29 mouse cellular contexts compared by ENCODE assay signal in genomic region chr8:117307221-117307620, GRCm38 (mm10). TPM values are rescaled to one million over a fixed set of nuclear protein-coding genes. Genes with fewer than 3 reads are reported as not detected.
DNase-seq lines count a peak whose midpoint lies in the region; ATAC-seq and TF ChIP-seq lines count a peak whose summit lies in the region.
"Had no signal": no experiment of that assay in that cellular context is flagged by ENCODE, and none has a peak within 500 bp of the region (broad histone marks: within the 10 kb centered on the region; RNA-seq: fewer than 3 reads in every experiment).

No protein-coding gene starts in this region.

- H3K9ac ChIP-seq in embryonic facial prominence, embryonic 13.5 days, result no peak overlapping the region
- no peak overlapping the region for H3K9ac ChIP-seq in kidney, embryonic 16.5 days (replicated peaks; ENCODE audit: low read length)
- H3K9ac ChIP-seq in CH12.LX (ENCODE audit: insufficient read depth, low read depth), result no peak overlapping the region
- H3K9ac ChIP-seq: embryonic facial prominence, embryonic 15.5 days; forebrain, embryonic 12.5 days; forebrain, embryonic 15.5 days; heart, embryonic 12.5 days; heart, embryonic 15.5 days had no signal

- ATAC-seq in embryonic facial prominence, embryonic 13.5 days (ENCODE audit: insufficient number of reproducible peaks, insufficient read depth, low FRiP score, low TSS enrichment, low read depth), result no peak
- no peak for ATAC-seq in kidney, embryonic 16.5 days (ENCODE audit: low FRiP score, low TSS enrichment)
- ATAC-seq: activated CD4-positive, CD25-positive, alpha-beta regulatory T cell, adult 4 months; CD4-positive, CD25-positive, alpha-beta regulatory T cell, adult 4 months; forebrain, embryonic 15.5 days; hindbrain, embryonic 16.5 days had no signal

- 0 out of 2 replicates have a peak overlapping the region, but pooled peaks have one; percentile 8 for H3K27ac ChIP-seq in embryonic facial prominence, embryonic 13.5 days
- no peak overlapping the region for H3K27ac ChIP-seq in embryonic facial prominence, embryonic 10.5 days (replicated peaks)
- peak overlapping the region; percentile 69; the same call in 1 of the 2 replicates for H3K27ac ChIP-seq in kidney, embryonic 16.5 days (ENCODE audit: low read length)
- H3K27ac ChIP-seq in spleen, adult 2 months (ENCODE audit: insufficient read depth, low read length), result peak overlapping the region; percentile 47
- H3K27ac ChIP-seq in CH12.LX (ENCODE audit: insufficient read depth, low read depth), result 0 out of 2 replicates have a peak overlapping the region, but pooled peaks have one; percentile 64
- H3K27ac ChIP-seq: embryonic facial prominence, embryonic 15.5 days; forebrain, embryonic 12.5 days; forebrain, embryonic 15.5 days; heart, embryonic 15.5 days; hindbrain, embryonic 10.5 days; hindbrain, embryonic 13.5 days had no signal

- TF ChIP-seq CTCF in spleen, adult 2 months (IDR thresholded peaks at IDR 0.05; ENCODE audit: extremely low read depth, insufficient read depth, insufficient read length, insufficient replicate concordance), result no peak
- TF ChIP-seq CTCF in CH12.LX (conservative IDR thresholded peaks at IDR 0.05 in 1 of 2, IDR thresholded peaks at IDR 0.05 in 1 of 2; ENCODE audit: low read depth in 2 of 2, low read length in 2 of 2), result no peak

- peaks cover 16% of the 10 kb centered on the region for H3K79me2 ChIP-seq in CH12.LX (replicated peaks; ENCODE audit: control insufficient read depth, extremely low read depth, insufficient read depth, poor library complexity, severe bottlenecking)

- 63% methylated on average over 8 of the region's 8 CpGs for WGBS in embryonic facial prominence, embryonic 13.5 days
- WGBS in embryonic facial prominence, embryonic 10.5 days, result 77% methylated on average over 8 of the region's 8 CpGs
- 73% methylated on average over 8 of the region's 8 CpGs for WGBS in kidney, embryonic 16.5 days
- 52% methylated on average over 8 of the region's 8 CpGs for WGBS in spleen, adult 2 months

- no peak for DNase-seq in embryonic facial prominence, embryonic 10.5 days (ENCODE audit: low spot score)
- no peak for DNase-seq in kidney, postnatal 4 days
- no peak for DNase-seq in spleen, adult 2 months (ENCODE audit: low read depth in 1 of 2, low spot score in 2 of 2)
- no peak for DNase-seq in spleen, postnatal 36 days (ENCODE audit: low spot score in 2 of 2)
- DNase-seq in CH12.LX (ENCODE audit: extremely low read depth), result no peak
- no peak for DNase-seq in urinary bladder, adult 18-20 months (ENCODE audit: low spot score in 2 of 2)
- DNase-seq: adrenal gland, adult 8-10 months; adrenal gland, postnatal 25 days; cerebellum, adult 11-12 months; cerebellum, adult 8-10 months; cerebellum, postnatal 10 days; cerebellum, postnatal 36 days; embryo, embryonic 11 days; gastrocnemius, postnatal 25 days; heart, adult 18-20 months; heart, postnatal 10 days; heart, postnatal 36 days had no signal

- no peak overlapping the region for H3K4me3 ChIP-seq in embryonic facial prominence, embryonic 13.5 days
- no peak overlapping the region for H3K4me3 ChIP-seq in embryonic facial prominence, embryonic 10.5 days
- H3K4me3 ChIP-seq in kidney, embryonic 16.5 days (ENCODE audit: low read length), result no peak overlapping the region
- H3K4me3 ChIP-seq in spleen, adult 2 months (ENCODE audit: extremely low read depth, insufficient read depth, insufficient read length), result no peak overlapping the region
- no peak overlapping the region for H3K4me3 ChIP-seq in CH12.LX (replicated peaks in 1 of 3; ENCODE audit: low read depth in 2 of 3, low read length in 2 of 3, poor library complexity in 1 of 3)
- H3K4me3 ChIP-seq: embryonic facial prominence, embryonic 15.5 days; forebrain, embryonic 12.5 days; forebrain, embryonic 15.5 days; heart, embryonic 12.5 days; heart, embryonic 15.5 days; hindbrain, embryonic 10.5 days; hindbrain, embryonic 13.5 days had no signal

- in situ Hi-C loops in CH12.LX (cut with MboI; ENCODE audit: low pct_ligation_motif_present, low pct_unique_long_range_greater_than_20kb, low sequenced_read_pairs), result no loop called here

- TF ChIP-seq RAD21 in CH12.LX (IDR thresholded peaks at IDR 0.05; ENCODE audit: low read depth, low read length), result no peak

- peaks cover 9% of the 10 kb centered on the region; the same call in 1 of the 2 replicates for H3K36me3 ChIP-seq in embryonic facial prominence, embryonic 13.5 days
- H3K36me3 ChIP-seq in embryonic facial prominence, embryonic 10.5 days (replicated peaks), result peaks cover 17% of the 10 kb centered on the region
- peaks cover 6% of the 10 kb centered on the region; the same call in 1 of the 2 replicates for H3K36me3 ChIP-seq in kidney, embryonic 16.5 days (ENCODE audit: insufficient read depth, low read length)
- no peaks in the 10 kb centered on the region for H3K36me3 ChIP-seq in spleen, adult 2 months (ENCODE audit: control insufficient read depth, insufficient read depth, low read length)
- H3K36me3 ChIP-seq in CH12.LX (replicated peaks in 1 of 2; ENCODE audit: control insufficient read depth in 1 of 2, insufficient read depth in 1 of 2, low read length in 1 of 2), result peaks cover 5 to 21% of the 10 kb centered on the region in 2 experiments
- H3K36me3 ChIP-seq: embryonic facial prominence, embryonic 15.5 days; forebrain, embryonic 12.5 days; forebrain, embryonic 15.5 days; heart, embryonic 12.5 days; heart, embryonic 15.5 days; hindbrain, embryonic 13.5 days had no signal

- TF ChIP-seq POLR2A in spleen, adult 2 months (IDR thresholded peaks at IDR 0.05; ENCODE audit: low read depth, low read length), result no peak
- no peak for TF ChIP-seq POLR2A in CH12.LX (IDR thresholded peaks at IDR 0.05; ENCODE audit: low read depth, low read length)

- H3K4me2 ChIP-seq in embryonic facial prominence, embryonic 13.5 days, result no peak overlapping the region
- H3K4me2 ChIP-seq in kidney, embryonic 16.5 days (replicated peaks; ENCODE audit: low read depth, low read length), result no peak overlapping the region
- peak overlapping the region; percentile 35; the same call in 1 of the 2 replicates for H3K4me2 ChIP-seq in CH12.LX (ENCODE audit: insufficient read depth, low read depth, poor library complexity, severe bottlenecking)
- H3K4me2 ChIP-seq: embryonic facial prominence, embryonic 15.5 days; forebrain, embryonic 12.5 days; forebrain, embryonic 15.5 days; heart, embryonic 12.5 days; heart, embryonic 15.5 days; hindbrain, embryonic 13.5 days had no signal

- TF ChIP-seq EP300 in CH12.LX (IDR thresholded peaks at IDR 0.05; ENCODE audit: low read length), result no peak

- H3K27me3 ChIP-seq in embryonic facial prominence, embryonic 13.5 days, result no peaks in the 10 kb centered on the region
- no peaks in the 10 kb centered on the region for H3K27me3 ChIP-seq in embryonic facial prominence, embryonic 10.5 days (replicated peaks; ENCODE audit: low read depth, poor library complexity, severe bottlenecking)
- H3K27me3 ChIP-seq in kidney, embryonic 16.5 days (ENCODE audit: insufficient read depth, low read length), result no peaks in the 10 kb centered on the region
- H3K27me3 ChIP-seq in spleen, adult 2 months (ENCODE audit: control insufficient read depth, insufficient read depth, low read length), result no peaks in the 10 kb centered on the region
- no peaks in the 10 kb centered on the region for H3K27me3 ChIP-seq in CH12.LX (replicated peaks)
- H3K27me3 ChIP-seq: embryonic facial prominence, embryonic 15.5 days; forebrain, embryonic 12.5 days; forebrain, embryonic 15.5 days; heart, embryonic 12.5 days; heart, embryonic 15.5 days; hindbrain, embryonic 13.5 days had no signal

- no peaks in the 10 kb centered on the region for H3K9me3 ChIP-seq in embryonic facial prominence, embryonic 13.5 days
- H3K9me3 ChIP-seq in embryonic facial prominence, embryonic 10.5 days, result no peaks in the 10 kb centered on the region
- H3K9me3 ChIP-seq in kidney, embryonic 16.5 days (ENCODE audit: low read length), result no peaks in the 10 kb centered on the region
- no peaks in the 10 kb centered on the region for H3K9me3 ChIP-seq in CH12.LX (replicated peaks; ENCODE audit: low read length)
- H3K9me3 ChIP-seq: embryonic facial prominence, embryonic 15.5 days; forebrain, embryonic 12.5 days; forebrain, embryonic 15.5 days; heart, embryonic 12.5 days; heart, embryonic 15.5 days; hindbrain, embryonic 10.5 days; hindbrain, embryonic 13.5 days had no signal

- H3K4me1 ChIP-seq in embryonic facial prominence, embryonic 13.5 days, result peaks cover 47% of the 10 kb centered on the region
- H3K4me1 ChIP-seq in embryonic facial prominence, embryonic 10.5 days, result peaks cover 82% of the 10 kb centered on the region
- H3K4me1 ChIP-seq in kidney, embryonic 16.5 days (ENCODE audit: insufficient read depth, low read length), result peaks cover 44% of the 10 kb centered on the region
- peaks cover 53% of the 10 kb centered on the region for H3K4me1 ChIP-seq in spleen, adult 2 months (ENCODE audit: control insufficient read depth, insufficient read depth, insufficient read length)
- peaks cover 40 to 81% of the 10 kb centered on the region in 2 experiments for H3K4me1 ChIP-seq in CH12.LX (ENCODE audit: control insufficient read depth in 1 of 2, insufficient read depth in 2 of 2)

- dilution Hi-C loops in CH12.LX (cut with MboI; ENCODE audit: extremely low pct_ligation_motif_present, extremely low pct_unique_long_range_greater_than_20kb, low sequenced_read_pairs), result no loop called here

TF ChIP-seq in CH12.LX, 34 proteins besides CTCF, POLR2A, EP300 and RAD21:
- 0 out of 2 replicates have a peak, but pooled peaks have one; percentile 7 for TF ChIP-seq SIN3A (IDR thresholded peaks at IDR 0.05; ENCODE audit: low read length)
- no peak for TF ChIP-seq PAX5 (IDR thresholded peaks at IDR 0.05; ENCODE audit: low read length)
- no peak for TF ChIP-seq GABPA (IDR thresholded peaks at IDR 0.05; ENCODE audit: insufficient replicate concordance, low read depth, low read length)
- no peak for TF ChIP-seq ZKSCAN1 (IDR thresholded peaks at IDR 0.05; ENCODE audit: borderline replicate concordance, low read depth, low read length)
- TF ChIP-seq ZNF384 (IDR thresholded peaks at IDR 0.05; ENCODE audit: low read depth, low read length), result no peak

RNA-seq across cellular contexts. Expression of gene Cmip, which starts 50.4 kb away (rescaled TPM):
- polyA plus RNA-seq in embryonic facial prominence, embryonic 13.5 days (2015; fragmentation: Nextera tagmentation; extraction: Ambion mirVana), result 17.7 and 20.1 TPM in 2 replicates
- polyA plus RNA-seq in embryonic facial prominence, embryonic 10.5 days (2016; fragmentation: Nextera tagmentation; extraction: Ambion mirVana), result 9.2 and 9.8 TPM in 2 replicates
- 20.4 and 21.0 TPM in 2 replicates for polyA plus RNA-seq in kidney, embryonic 16.5 days (2015; fragmentation: Nextera tagmentation; extraction: Ambion mirVana)
- 48.2 and 67.6 TPM in 2 replicates for polyA plus RNA-seq in spleen, adult 2 months (2012; rRNA removed)
- total RNA-seq in CH12.LX (2012; rRNA removed) (12.0 and 16.5 TPM in 2 replicates), CH12.LX (2014; rRNA removed) (4.3 and 5.2 TPM in 2 replicates)
- 36.3 and 39.0 TPM in 2 replicates for polyA plus RNA-seq in CH12.LX (2012; ENCODE audit: insufficient read length, low read depth)
